Mouse (Mus musculus) MEL (cell line): ENCODE results near the gene Ntf5. TPM values are rescaled to one million over a fixed set of nuclear protein-coding genes. Genes with fewer than 3 reads are reported as not detected.

Source experiments
- DNase-seq: peaks from one replicate; pipeline ENCODE4 v3.0.0; 2011; ENCODE audit warnings: low read depth, low spot score
- H3K27ac ChIP-seq: 2 replicates; pipeline ENCODE4 v1.5.1; 2012; ENCODE audit warnings: low read depth, mild to moderate bottlenecking, control low read depth, low read length, moderate library complexity; ENCODE audit not compliant: control insufficient read depth
- H3K27me3 ChIP-seq, 2 experiments: fragments of 150-350 bp in 1 of 2; sonication (generic) in 1 of 2; 2 replicates each; pipeline ENCODE4 v1.6.1; 2012; ENCODE audit warnings: low read length in 2 of 2, mild to moderate bottlenecking in 2 of 2, improper control_type of control experiment in 1 of 2, moderate library complexity in 1 of 2; ENCODE audit not compliant: insufficient read depth in 2 of 2, control insufficient read depth in 1 of 2
- H3K36me3 ChIP-seq, 2 experiments: 2 replicates each; pipeline ENCODE4 v1.6.1; 2012 to 2014; ENCODE audit warnings: low read length in 2 of 2, improper control_type of control experiment in 1 of 2, inconsistent platforms in 1 of 2, mild to moderate bottlenecking in 1 of 2; ENCODE audit not compliant: insufficient read depth in 2 of 2, control insufficient read depth in 1 of 2
- H3K4me1 ChIP-seq, 2 experiments: fragments of 150-350 bp in 1 of 2; sonication (generic) in 1 of 2; 2 replicates each; pipeline ENCODE4 v1.6.1; 2012; ENCODE audit warnings: low read length in 2 of 2, improper control_type of control experiment in 1 of 2, mild to moderate bottlenecking in 1 of 2; ENCODE audit not compliant: insufficient read depth in 2 of 2, control insufficient read depth in 1 of 2
- H3K4me3 ChIP-seq, 2 experiments: fragments of 150-350 bp in 1 of 2; sonication (generic) in 1 of 2; 2 replicates each; pipeline ENCODE4 v1.5.1; 2012; ENCODE audit warnings: low read depth in 2 of 2, low read length in 2 of 2, mild to moderate bottlenecking in 2 of 2, moderate library complexity in 2 of 2, control low read depth in 1 of 2, improper control_type of control experiment in 1 of 2; ENCODE audit not compliant: control insufficient read depth in 1 of 2, insufficient read depth in 1 of 2
- H3K79me2 ChIP-seq: 2 replicates; pipeline ENCODE4 v1.6.1; 2012; ENCODE audit warnings: mild to moderate bottlenecking, low read length, moderate library complexity; ENCODE audit not compliant: control insufficient read depth, poor library complexity, insufficient read depth
- H3K9ac ChIP-seq: 2 replicates; pipeline ENCODE4 v1.6.1; 2012; ENCODE audit warnings: low read depth, mild to moderate bottlenecking, control low read depth, low read length, moderate library complexity; ENCODE audit not compliant: control insufficient read depth, poor library complexity, severe bottlenecking
- H3K9me3 ChIP-seq: fragments of 150-350 bp; sonication (generic); replicated peaks from 2 replicates; pipeline ENCODE4 v1.6.1; 2012; ENCODE audit warnings: mild to moderate bottlenecking, low read length, improper control_type of control experiment, moderate library complexity; ENCODE audit not compliant: insufficient read depth
- BHLHE40 ChIP-seq: IDR thresholded peaks from 2 replicates; pipeline ENCODE4 v1.6.1; 2012; ENCODE audit warnings: low read depth, mild to moderate bottlenecking, inconsistent platforms, low read length, improper control_type of control experiment, borderline replicate concordance
- CHD1 ChIP-seq: IDR thresholded peaks from 2 replicates; pipeline ENCODE4 v1.6.1; 2012; ENCODE audit warnings: low read depth, mild to moderate bottlenecking, inconsistent platforms, low read length, improper control_type of control experiment
- CHD2 ChIP-seq: IDR thresholded peaks from 2 replicates; pipeline ENCODE4 v1.6.1; 2011; ENCODE audit warnings: low read length, improper control_type of control experiment
- ELF1 ChIP-seq: IDR thresholded peaks from 2 replicates; pipeline ENCODE4 v1.6.1; 2014; ENCODE audit warnings: low read depth, mild to moderate bottlenecking, inconsistent platforms, low read length, improper control_type of control experiment, moderate library complexity
- EP300 ChIP-seq, 2 experiments: IDR thresholded peaks; 2 replicates each; pipeline ENCODE4 v1.6.1; 2011; ENCODE audit warnings: improper control_type of control experiment in 2 of 2, low read length in 2 of 2, low read depth in 1 of 2, mild to moderate bottlenecking in 1 of 2
- ETS1 ChIP-seq: IDR thresholded peaks from 2 replicates; pipeline ENCODE4 v1.6.1; 2012; ENCODE audit warnings: low read depth, mild to moderate bottlenecking, inconsistent platforms, low read length, improper control_type of control experiment, moderate library complexity
- GABPA ChIP-seq: IDR thresholded peaks from 2 replicates; pipeline ENCODE4 v1.6.1; 2012; ENCODE audit warnings: low read depth, mild to moderate bottlenecking, inconsistent platforms, low read length, improper control_type of control experiment, moderate library complexity
- GATA1 ChIP-seq: IDR thresholded peaks from 2 replicates; pipeline ENCODE4 v1.6.1; 2011; ENCODE audit warnings: low read depth, low read length, improper control_type of control experiment
- HCFC1 ChIP-seq: IDR thresholded peaks from 2 replicates; pipeline ENCODE4 v1.6.1; 2012; ENCODE audit warnings: low read depth, mild to moderate bottlenecking, inconsistent platforms, low read length, improper control_type of control experiment, moderate library complexity
- JUND ChIP-seq: IDR thresholded peaks from 2 replicates; pipeline ENCODE4 v1.6.1; 2011; ENCODE audit warnings: low read depth, mild to moderate bottlenecking, improper control_type of control experiment, low read length
- KAT2A ChIP-seq: conservative IDR thresholded peaks from 2 replicates; pipeline ENCODE4 v1.6.1; 2012; ENCODE audit warnings: low read depth, low read length, improper control_type of control experiment, inconsistent platforms
- MAFK ChIP-seq: IDR thresholded peaks from 2 replicates; pipeline ENCODE4 v1.6.1; 2011; ENCODE audit warnings: low read depth, mild to moderate bottlenecking, low read length, improper control_type of control experiment, borderline replicate concordance
- MAX ChIP-seq: IDR thresholded peaks from 2 replicates; pipeline ENCODE4 v1.6.1; 2011; ENCODE audit warnings: low read length, improper control_type of control experiment
- MAZ ChIP-seq: IDR thresholded peaks from 2 replicates; pipeline ENCODE4 v1.6.1; 2012; ENCODE audit warnings: low read depth, mild to moderate bottlenecking, inconsistent platforms, low read length, improper control_type of control experiment
- MEF2A ChIP-seq: IDR thresholded peaks from 2 replicates; pipeline ENCODE4 v1.6.1; 2014; ENCODE audit warnings: low read depth, mild to moderate bottlenecking, inconsistent platforms, low read length, improper control_type of control experiment; ENCODE audit not compliant: poor library complexity, insufficient replicate concordance, severe bottlenecking; ENCODE audit errors: extremely low read depth
- MYC ChIP-seq: IDR thresholded peaks from 2 replicates; pipeline ENCODE4 v1.6.1; 2011; ENCODE audit warnings: low read depth, mild to moderate bottlenecking, low read length, improper control_type of control experiment, moderate library complexity
- NELFE ChIP-seq: IDR thresholded peaks from 2 replicates; pipeline ENCODE4 v1.6.1; 2011; ENCODE audit warnings: low read depth, low read length, improper control_type of control experiment
- NRF1 ChIP-seq: IDR thresholded peaks from 2 replicates; pipeline ENCODE4 v1.6.1; 2014; ENCODE audit warnings: low read depth, mild to moderate bottlenecking, inconsistent platforms, low read length, improper control_type of control experiment, moderate library complexity; ENCODE audit not compliant: poor library complexity, insufficient read depth, severe bottlenecking
- POLR2A ChIP-seq, 2 experiments: IDR thresholded peaks; 2 replicates each; pipeline ENCODE4 v1.6.1; 2011 to 2012; ENCODE audit warnings: low read length in 2 of 2, mild to moderate bottlenecking in 2 of 2, control low read depth in 1 of 2, improper control_type of control experiment in 1 of 2, low read depth in 1 of 2, moderate library complexity in 1 of 2; ENCODE audit not compliant: control insufficient read depth in 1 of 2, insufficient read depth in 1 of 2, poor library complexity in 1 of 2
- POLR2AphosphoS5 ChIP-seq: IDR thresholded peaks from 2 replicates; pipeline ENCODE4 v1.6.1; 2012; ENCODE audit warnings: low read depth, borderline replicate concordance, mild to moderate bottlenecking, inconsistent platforms, low read length, moderate library complexity, mixed read lengths
- RAD21 ChIP-seq: IDR thresholded peaks from 2 replicates; pipeline ENCODE4 v1.6.1; 2011; ENCODE audit warnings: mild to moderate bottlenecking, low read depth, low read length, improper control_type of control experiment
- RCOR1 ChIP-seq: IDR thresholded peaks from 2 replicates; pipeline ENCODE4 v1.6.1; 2012; ENCODE audit warnings: low read depth, mild to moderate bottlenecking, inconsistent platforms, low read length, improper control_type of control experiment
- SIN3A ChIP-seq: IDR thresholded peaks from 2 replicates; pipeline ENCODE4 v1.6.1; 2012; ENCODE audit warnings: low read length, improper control_type of control experiment, inconsistent platforms
- SMC3 ChIP-seq: IDR thresholded peaks from 2 replicates; pipeline ENCODE4 v1.6.1; 2011; ENCODE audit warnings: low read depth, low read length, improper control_type of control experiment
- TBP ChIP-seq: IDR thresholded peaks from 2 replicates; pipeline ENCODE4 v1.8.0; 2011; ENCODE audit warnings: low read depth, low read length, improper control_type of control experiment
- TCF12 ChIP-seq: IDR thresholded peaks from 2 replicates; pipeline ENCODE4 v1.6.1; 2014; ENCODE audit warnings: low read depth, mild to moderate bottlenecking, inconsistent platforms, low read length, improper control_type of control experiment, moderate library complexity
- UBTF ChIP-seq: IDR thresholded peaks from 2 replicates; pipeline ENCODE4 v1.6.1; 2012; ENCODE audit warnings: low read depth, mild to moderate bottlenecking, inconsistent platforms, low read length, improper control_type of control experiment, moderate library complexity, borderline replicate concordance; ENCODE audit not compliant: insufficient read depth
- USF1 ChIP-seq: IDR thresholded peaks from 2 replicates; pipeline ENCODE4 v1.6.1; 2014; ENCODE audit warnings: low read depth, mild to moderate bottlenecking, inconsistent platforms, low read length, improper control_type of control experiment, moderate library complexity
- ZC3H11A ChIP-seq: IDR thresholded peaks from 2 replicates; pipeline ENCODE4 v1.6.1; 2012; ENCODE audit warnings: low read depth, mild to moderate bottlenecking, inconsistent platforms, low read length, improper control_type of control experiment
- ZKSCAN1 ChIP-seq: IDR thresholded peaks from 2 replicates; pipeline ENCODE4 v1.6.1; 2012; ENCODE audit warnings: low read depth, mild to moderate bottlenecking, inconsistent platforms, low read length, improper control_type of control experiment, moderate library complexity
- ZNF384 ChIP-seq: IDR thresholded peaks from 2 replicates; pipeline ENCODE4 v1.6.1; 2012; ENCODE audit warnings: low read depth, mild to moderate bottlenecking, inconsistent platforms, low read length, improper control_type of control experiment
- polyA plus RNA-seq, 2 experiments: library from polyadenylated mRNA; stranded (reverse) in 1 of 2; unstranded in 1 of 2; fragments of >175 nt in 1 of 2; fragments of >200 nt in 1 of 2; gene quantifications; 2 replicates each; pipeline versions ENCODE4 v1.2.1 to v1.2.4; 2012; ENCODE audit warnings: low replicate concordance in 2 of 2, low read depth in 1 of 2; ENCODE audit not compliant: insufficient read length in 2 of 2, insufficient read depth in 1 of 2, missing spikeins in 1 of 2
- total RNA-seq: library from RNA; depleted of rRNA; stranded (reverse); fragments of 300-350 nt; gene quantifications from 2 replicates; pipeline ENCODE4 v1.2.3, GENCODE M21; 2012

Gene Ntf5
- total and polyA plus RNA-seq, 3 experiments = 0.54 to 1.9 TPM; not detected in 1

DNA sequence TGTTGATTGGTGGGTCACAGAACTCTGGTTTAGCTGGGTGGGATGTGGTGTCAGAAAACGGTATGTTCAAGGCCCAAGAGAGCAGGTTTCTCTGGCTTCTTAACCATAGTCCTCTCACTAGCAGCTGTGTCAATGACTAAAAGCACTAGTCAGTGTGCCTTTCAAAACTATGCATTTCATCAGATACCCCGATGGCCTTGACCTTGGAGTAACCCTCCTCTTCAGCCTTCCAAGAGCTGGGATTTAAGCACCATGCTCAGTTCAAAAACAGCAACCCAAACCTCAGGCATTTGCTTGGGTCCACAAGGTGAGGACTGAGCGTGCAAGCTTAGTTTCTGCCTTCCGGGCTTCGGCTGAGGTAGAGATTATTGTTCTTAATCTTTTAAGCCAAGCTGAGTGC, 41.1 kb upstream of the Ntf5 start:
- H3K4me1 ChIP-seq = peaks cover 6 to 21% of the 10 kb centered on the region in 2 experiments
- no peak overlapping the region for H3K27ac ChIP-seq
- TF ChIP-seq RAD21 (no peak), TBP (no peak), SIN3A (no peak), MAFK (no peak), ZC3H11A (no peak), MAZ (no peak), USF1 (no peak), CHD2 (no peak), BHLHE40 (no peak), ZNF384 (no peak), POLR2A (IDR thresholded peaks at IDR 0.05; ENCODE audit: control insufficient read depth in 1 of 2, insufficient read depth in 1 of 2, low read depth in 1 of 2, low read length in 2 of 2, poor library complexity in 1 of 2) (no peak), TCF12 (no peak), ELF1 (no peak), EP300 (IDR thresholded peaks at IDR 0.05; ENCODE audit: low read depth in 1 of 2, low read length in 2 of 2) (no peak), KAT2A (no peak), HCFC1 (no peak), GATA1 (no peak), UBTF (no peak), ZKSCAN1 (no peak), RCOR1 (no peak)
- peaks cover 16 to 26% of the 10 kb centered on the region in 2 experiments for H3K36me3 ChIP-seq
- H3K9ac ChIP-seq = no peak overlapping the region
- H3K9me3 ChIP-seq = no peaks in the 10 kb centered on the region
- no peak for DNase-seq
- H3K4me3 ChIP-seq = no peak overlapping the region
- no peaks in the 10 kb centered on the region for H3K27me3 ChIP-seq
- H3K79me2 ChIP-seq = no peaks in the 10 kb centered on the region; the same call in none of the 2 replicates

DNA sequence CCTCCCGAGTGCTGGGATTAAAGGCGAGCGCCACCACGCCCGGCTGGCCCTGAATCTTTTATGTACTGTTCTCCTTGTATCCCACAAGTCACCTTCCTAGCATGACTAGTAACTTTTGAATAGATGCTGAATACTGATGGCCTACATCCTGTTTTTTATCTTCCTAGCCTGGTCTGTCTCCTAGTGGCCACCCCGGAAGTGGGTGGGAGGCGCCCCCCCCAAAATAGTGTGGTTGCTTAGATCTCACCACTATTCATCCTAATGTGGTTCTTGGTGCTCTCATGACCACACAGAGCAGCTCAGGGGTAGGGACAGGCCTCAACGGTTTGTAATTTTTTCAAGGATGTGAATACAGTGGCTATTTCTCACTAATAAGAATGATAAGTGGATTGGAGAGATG, 38.9 kb upstream of the Ntf5 start:
- peaks cover 30 to 34% of the 10 kb centered on the region in 2 experiments for H3K36me3 ChIP-seq
- H3K9ac ChIP-seq = no peak overlapping the region
- H3K79me2 ChIP-seq = no peaks in the 10 kb centered on the region; the same call in 1 of the 2 replicates
- peaks cover 6% of the 10 kb centered on the region in 2 experiments; a peak in 3 of 4 replicates for H3K4me1 ChIP-seq
- H3K27ac ChIP-seq = peak overlapping the region; percentile 63
- no peaks in the 10 kb centered on the region for H3K27me3 ChIP-seq
- no peak overlapping the region for H3K4me3 ChIP-seq
- peak; percentile 84 for DNase-seq
- no peaks in the 10 kb centered on the region for H3K9me3 ChIP-seq
- peak; percentile 61 for TF ChIP-seq SIN3A
- TF ChIP-seq ETS1 = peak; percentile 60
- TF ChIP-seq MAFK = no peak
- no peak for TF ChIP-seq JUND
- peak; percentile 18; the same call in 1 of the 2 replicates for TF ChIP-seq NELFE
- TF ChIP-seq ELF1 = peak; percentile 76
- TF ChIP-seq NRF1 = no peak
- TF ChIP-seq HCFC1 = peak; percentile 32; the same call in 1 of the 2 replicates
- TF ChIP-seq ZKSCAN1 = no peak
- TF ChIP-seq UBTF = no peak
- TF ChIP-seq RCOR1 = peak; percentile 30; the same call in 1 of the 2 replicates
- TF ChIP-seq SMC3 = no peak
- no peak for TF ChIP-seq MEF2A
- peak; percentile 59; the same call in 1 of the 2 replicates for TF ChIP-seq GATA1
- TF ChIP-seq ZNF384 = 0 out of 2 replicates have a peak, but pooled peaks have one; percentile 39
- TF ChIP-seq MYC = no peak
- TF ChIP-seq POLR2AphosphoS5 = no peak
- no peak for TF ChIP-seq CHD1
- no peak for TF ChIP-seq GABPA
- no peak for TF ChIP-seq MAX
- peak in 1 of 2 experiments; percentile 23; a peak in 2 of 4 replicates for TF ChIP-seq POLR2A (IDR thresholded peaks at IDR 0.05; ENCODE audit: control insufficient read depth in 1 of 2, insufficient read depth in 1 of 2, low read depth in 1 of 2, low read length in 2 of 2, poor library complexity in 1 of 2)
